Comparison of ENCODE assay signal across 8 mouse cellular contexts in genomic region chr1:171102547-171103177, GRCm38 (mm10). TPM values are rescaled to one million over a fixed set of nuclear protein-coding genes. Genes with fewer than 3 reads are reported as not detected.
A peak's percentile ranks its signal among the peaks of the same experiment; 100 is the strongest.
DNase-seq lines count a peak whose midpoint lies in the region; ATAC-seq and TF ChIP-seq lines count a peak whose summit lies in the region.

No protein-coding gene starts in this region.

- WGBS in forebrain, embryonic 13.5 days = under 1% methylated on average over 35 of the region's 35 CpGs
- WGBS in liver, embryonic 16.5 days (ENCODE audit: insufficient replicate concordance) = under 1% methylated on average over 35 of the region's 35 CpGs
- WGBS in neural tube, embryonic 12.5 days = under 1% methylated on average over 35 of the region's 35 CpGs
- WGBS in stomach, postnatal 0 days = under 1% methylated on average over 35 of the region's 35 CpGs

- H3K36me3 ChIP-seq in ES-Bruce4 (ENCODE audit: control insufficient read depth, insufficient read depth, low read length, poor library complexity, severe bottlenecking) = no peaks in the 10 kb centered on the region
- no peaks in the 10 kb centered on the region for H3K36me3 ChIP-seq in forebrain, embryonic 13.5 days (ENCODE audit: poor library complexity, severe bottlenecking)
- no peaks in the 10 kb centered on the region for H3K36me3 ChIP-seq in liver, embryonic 16.5 days (ENCODE audit: control insufficient read depth, insufficient read depth)
- H3K36me3 ChIP-seq in neural tube, embryonic 12.5 days = no peaks in the 10 kb centered on the region
- no peaks in the 10 kb centered on the region for H3K36me3 ChIP-seq in stomach, postnatal 0 days (ENCODE audit: control insufficient read depth, insufficient read depth, low read length)

- TF ChIP-seq POLR2A in ES-Bruce4 (IDR thresholded peaks at IDR 0.05; ENCODE audit: insufficient read depth, low read length) = no peak

- peak; percentile 89 to 90 for DNase-seq in heart, postnatal 10 days
- DNase-seq in kidney, postnatal 4 days = peak; percentile 88 to 91
- peak; percentile 82 for DNase-seq in stomach, postnatal 0 days (ENCODE audit: low spot score)

- H3K27me3 ChIP-seq in ES-Bruce4 (ENCODE audit: control insufficient read depth, insufficient read depth, low read length, poor library complexity, severe bottlenecking) = no peaks in the 10 kb centered on the region
- no peaks in the 10 kb centered on the region for H3K27me3 ChIP-seq in forebrain, embryonic 13.5 days
- no peaks in the 10 kb centered on the region for H3K27me3 ChIP-seq in liver, embryonic 16.5 days (ENCODE audit: control insufficient read depth, insufficient read depth, low read depth, low read length)
- H3K27me3 ChIP-seq in neural tube, embryonic 12.5 days (replicated peaks) = no peaks in the 10 kb centered on the region; the same call in 1 of the 2 replicates
- H3K27me3 ChIP-seq in stomach, postnatal 0 days (ENCODE audit: control insufficient read depth, insufficient read depth, low read length) = no peaks in the 10 kb centered on the region

- H3K9me3 ChIP-seq in ES-Bruce4 (replicated peaks; ENCODE audit: control insufficient read depth, insufficient read depth, low read length, poor library complexity, severe bottlenecking) = no peaks in the 10 kb centered on the region; the same call in 1 of the 2 replicates
- H3K9me3 ChIP-seq in forebrain, embryonic 13.5 days (replicated peaks) = no peaks in the 10 kb centered on the region
- no peaks in the 10 kb centered on the region for H3K9me3 ChIP-seq in liver, embryonic 16.5 days (replicated peaks; ENCODE audit: control insufficient read depth, low read length)
- H3K9me3 ChIP-seq in neural tube, embryonic 12.5 days = no peaks in the 10 kb centered on the region
- H3K9me3 ChIP-seq in stomach, postnatal 0 days (ENCODE audit: control insufficient read depth, low read length) = no peaks in the 10 kb centered on the region

- peak overlapping the region; percentile 62 for H3K4me2 ChIP-seq in forebrain, embryonic 13.5 days
- peak overlapping the region; percentile 88 for H3K4me2 ChIP-seq in liver, embryonic 16.5 days (ENCODE audit: low read depth, low read length)
- peak overlapping the region; percentile 64 for H3K4me2 ChIP-seq in neural tube, embryonic 12.5 days (replicated peaks)
- H3K4me2 ChIP-seq in stomach, postnatal 0 days (replicated peaks; ENCODE audit: low read depth) = peak overlapping the region; percentile 54

- intact Hi-C loops in heart, postnatal 10 days (cut with DNase I) = loop anchor here (1.0 kb wide), 1 partner anchor 64 kb away; no protein-coding TSS in a partner anchor

- H3K27ac ChIP-seq in ES-Bruce4 (ENCODE audit: insufficient read depth, low read length) = peak overlapping the region; percentile 48; the same call in 1 of the 2 replicates
- peak overlapping the region; percentile 57; the same call in 1 of the 2 replicates for H3K27ac ChIP-seq in forebrain, embryonic 13.5 days
- peak overlapping the region; percentile 79 for H3K27ac ChIP-seq in liver, embryonic 16.5 days (ENCODE audit: low read length)
- H3K27ac ChIP-seq in neural tube, embryonic 12.5 days = no peak overlapping the region
- peak overlapping the region; percentile 69 for H3K27ac ChIP-seq in stomach, postnatal 0 days (replicated peaks)

- no peak for TF ChIP-seq CTCF in ES-Bruce4 (IDR thresholded peaks at IDR 0.05; ENCODE audit: low read depth, low read length)
- no peak for TF ChIP-seq CTCF in stomach, postnatal 0 days (IDR thresholded peaks at IDR 0.05; ENCODE audit: low read depth)

- H3K4me3 ChIP-seq in ES-Bruce4 (ENCODE audit: low read depth, low read length) = peak overlapping the region; percentile 73
- H3K4me3 ChIP-seq in forebrain, embryonic 13.5 days = peak overlapping the region; percentile 61
- H3K4me3 ChIP-seq in liver, embryonic 16.5 days (ENCODE audit: low read depth, low read length) = peak overlapping the region; percentile 75
- H3K4me3 ChIP-seq in neural tube, embryonic 12.5 days = peak overlapping the region; percentile 69
- H3K4me3 ChIP-seq in stomach, postnatal 0 days (ENCODE audit: low read depth, low read length) = peak overlapping the region; percentile 63

- no peak for TF ChIP-seq EP300 in ES-Bruce4 (IDR thresholded peaks at IDR 0.05; ENCODE audit: insufficient read depth, low read depth, low read length)
- no peak for TF ChIP-seq EP300 in stomach, postnatal 0 days (optimal IDR thresholded peaks at IDR 0.05)

- H3K4me1 ChIP-seq in ES-Bruce4 (ENCODE audit: control insufficient read depth, insufficient read depth, low read length) = peaks cover 3% of the 10 kb centered on the region
- H3K4me1 ChIP-seq in forebrain, embryonic 13.5 days = peaks cover 7% of the 10 kb centered on the region
- peaks cover 20% of the 10 kb centered on the region for H3K4me1 ChIP-seq in liver, embryonic 16.5 days (ENCODE audit: control insufficient read depth, low read depth, low read length)
- peaks cover 6% of the 10 kb centered on the region; the same call in 1 of the 2 replicates for H3K4me1 ChIP-seq in neural tube, embryonic 12.5 days
- peaks cover 3% of the 10 kb centered on the region; the same call in 1 of the 2 replicates for H3K4me1 ChIP-seq in stomach, postnatal 0 days (replicated peaks; ENCODE audit: control insufficient read depth, insufficient read depth)

- H3K9ac ChIP-seq in ES-Bruce4 (ENCODE audit: low read depth, poor library complexity, severe bottlenecking) = peak overlapping the region; percentile 80
- H3K9ac ChIP-seq in forebrain, embryonic 13.5 days = peak overlapping the region; percentile 67
- H3K9ac ChIP-seq in liver, embryonic 16.5 days (ENCODE audit: low read depth, low read length) = peak overlapping the region; percentile 68
- peak overlapping the region; percentile 47; the same call in 1 of the 2 replicates for H3K9ac ChIP-seq in neural tube, embryonic 12.5 days
- H3K9ac ChIP-seq in stomach, postnatal 0 days (ENCODE audit: low read length) = peak overlapping the region; percentile 61

- ATAC-seq in cerebellum, adult (ENCODE audit: insufficient number of reproducible peaks, low FRiP score, low TSS enrichment) = peak; percentile 83
- peak; percentile 94 for ATAC-seq in forebrain, embryonic 13.5 days
- ATAC-seq in liver, embryonic 16.5 days (ENCODE audit: low read depth) = peak; percentile 83
- peak; percentile 94 for ATAC-seq in neural tube, embryonic 12.5 days (ENCODE audit: low FRiP score, low read depth)
- ATAC-seq in stomach, postnatal 0 days (ENCODE audit: low FRiP score, low TSS enrichment) = peak; percentile 91

RNA-seq across cellular contexts. Expression of gene Cfap126, which starts 11.1 kb away (rescaled TPM):
- 6.4 and 7.5 TPM in 2 replicates for polyA plus RNA-seq in ES-Bruce4 (2011; ENCODE audit: insufficient read depth, insufficient read length, low read depth, missing spikeins)
- 6.6 and 7.8 TPM in 2 replicates for polyA plus RNA-seq in forebrain, embryonic 13.5 days (2015; fragmentation: Nextera tagmentation; extraction: Ambion mirVana)
- 1 to 10 TPM in 1 of 2 experiments, under 1 TPM in 1; 0.67 to 1.6 TPM for total RNA-seq in heart, postnatal 10 days (2021)
- 1.8 and 2.1 TPM in 2 replicates for polyA plus RNA-seq in liver, embryonic 16.5 days (2015; fragmentation: Nextera tagmentation; extraction: Ambion mirVana)
- 1.7 and 2.3 TPM in 2 replicates for polyA plus RNA-seq in neural tube, embryonic 12.5 days (2016; fragmentation: Nextera tagmentation; extraction: Ambion mirVana)
- 3.7 and 4.0 TPM in 2 replicates for polyA plus RNA-seq in stomach, postnatal 0 days (2015; fragmentation: Nextera tagmentation; extraction: Ambion mirVana)

RNA-seq across cellular contexts. Expression of gene Fcgr3, which starts 37.9 kb away (rescaled TPM):
- polyA plus RNA-seq in ES-Bruce4 (2011; ENCODE audit: insufficient read depth, insufficient read length, low read depth, missing spikeins) = 0.78 and 0.87 TPM in 2 replicates
- polyA plus RNA-seq in forebrain, embryonic 13.5 days (2015; fragmentation: Nextera tagmentation; extraction: Ambion mirVana) = 3.5 and 3.8 TPM in 2 replicates
- 1 to 10 TPM; 7.4 to 8.9 TPM for total RNA-seq in heart, postnatal 10 days (2021)
- 28.6 and 30.3 TPM in 2 replicates for polyA plus RNA-seq in liver, embryonic 16.5 days (2015; fragmentation: Nextera tagmentation; extraction: Ambion mirVana)
- polyA plus RNA-seq in neural tube, embryonic 12.5 days (2016; fragmentation: Nextera tagmentation; extraction: Ambion mirVana) = 6.9 and 7.4 TPM in 2 replicates
- 17.9 and 21.0 TPM in 2 replicates for polyA plus RNA-seq in stomach, postnatal 0 days (2015; fragmentation: Nextera tagmentation; extraction: Ambion mirVana)

RNA-seq across cellular contexts. Expression of gene Sdhc, which starts 47.7 kb away (rescaled TPM):
- polyA plus RNA-seq in ES-Bruce4 (2011; ENCODE audit: insufficient read depth, insufficient read length, low read depth, missing spikeins) = 273 and 285 TPM in 2 replicates
- polyA plus RNA-seq in forebrain, embryonic 13.5 days (2015; fragmentation: Nextera tagmentation; extraction: Ambion mirVana) = 223 and 229 TPM in 2 replicates
- 1,000 to 10,000 TPM in 1 of 2 experiments, 100 to 1,000 TPM in 1; 973 to 1,003 TPM for total RNA-seq in heart, postnatal 10 days (2021)
- polyA plus RNA-seq in liver, embryonic 16.5 days (2015; fragmentation: Nextera tagmentation; extraction: Ambion mirVana) = 137 and 164 TPM in 2 replicates
- 228 and 233 TPM in 2 replicates for polyA plus RNA-seq in neural tube, embryonic 12.5 days (2016; fragmentation: Nextera tagmentation; extraction: Ambion mirVana)
- 238 and 277 TPM in 2 replicates for polyA plus RNA-seq in stomach, postnatal 0 days (2015; fragmentation: Nextera tagmentation; extraction: Ambion mirVana)

RNA-seq across cellular contexts. Expression of gene Mpz, which starts 47.8 kb away (rescaled TPM):
- polyA plus RNA-seq in ES-Bruce4 (2011; ENCODE audit: insufficient read depth, insufficient read length, low read depth, missing spikeins) = 1.1 and 1.3 TPM in 2 replicates
- 0.22 TPM in 1 of 2 replicates, not detected in the other for polyA plus RNA-seq in forebrain, embryonic 13.5 days (2015; fragmentation: Nextera tagmentation; extraction: Ambion mirVana)
- 10 to 100 TPM; 11.0 to 18.1 TPM for total RNA-seq in heart, postnatal 10 days (2021)
- 0.04 TPM in 1 of 2 replicates, not detected in the other for polyA plus RNA-seq in liver, embryonic 16.5 days (2015; fragmentation: Nextera tagmentation; extraction: Ambion mirVana)
- 6.5 and 7.8 TPM in 2 replicates for polyA plus RNA-seq in neural tube, embryonic 12.5 days (2016; fragmentation: Nextera tagmentation; extraction: Ambion mirVana)
- polyA plus RNA-seq in stomach, postnatal 0 days (2015; fragmentation: Nextera tagmentation; extraction: Ambion mirVana) = 1.5 and 2.7 TPM in 2 replicates
